Mouse (Mus musculus) mouse embryonic stem cell (cell line): ENCODE measurements around the gene Sort1.

ENCODE experiments used
- in situ Hi-C, 2 experiments: fragments of 300-500 bp; cut with MboI; formaldehyde crosslinking; loops; 1 replicate in 1 of 2; 3 replicates in 1 of 2; pipeline ENCODE4 v1.14.3; 2019 to 2020; ENCODE audit warnings: low sequenced_read_pairs in 2 of 2, low pct_unique_long_range_greater_than_20kb in 1 of 2, mixed read lengths in 1 of 2; ENCODE audit not compliant: unreplicated experiment in 1 of 2

The Sort1 gene

GRCm38 (mm10) chr3:108401692-108402527, 118.0 kb downstream of the Sort1 start:
- in situ Hi-C loops = no loop called here

GRCm38 (mm10) chr3:108402528-108402920, 118.6 kb downstream of the Sort1 start:
- in situ Hi-C loops = no loop called here

- in situ Hi-C loops = no loop called here
Observed at GRCm38 (mm10) chr3:108405536-108406305, 121.8 kb downstream of the Sort1 start.

GRCm38 (mm10) chr3:108406306-108406885, 122.5 kb downstream of the Sort1 start:
- in situ Hi-C loops = no loop called here

- in situ Hi-C loops = no loop called here
Observed at GRCm38 (mm10) chr3:108408517-108409008, 124.7 kb downstream of the Sort1 start.

GRCm38 (mm10) chr3:108409656-108410358, 125.9 kb downstream of the Sort1 start:
- in situ Hi-C loops = no loop called here

- in situ Hi-C loops = no loop called here
Observed at GRCm38 (mm10) chr3:108410359-108410714, 126.5 kb downstream of the Sort1 start.
